Mouse (Mus musculus): ENCODE results near the gene Mrc2.

Gene Mrc2

DNA sequence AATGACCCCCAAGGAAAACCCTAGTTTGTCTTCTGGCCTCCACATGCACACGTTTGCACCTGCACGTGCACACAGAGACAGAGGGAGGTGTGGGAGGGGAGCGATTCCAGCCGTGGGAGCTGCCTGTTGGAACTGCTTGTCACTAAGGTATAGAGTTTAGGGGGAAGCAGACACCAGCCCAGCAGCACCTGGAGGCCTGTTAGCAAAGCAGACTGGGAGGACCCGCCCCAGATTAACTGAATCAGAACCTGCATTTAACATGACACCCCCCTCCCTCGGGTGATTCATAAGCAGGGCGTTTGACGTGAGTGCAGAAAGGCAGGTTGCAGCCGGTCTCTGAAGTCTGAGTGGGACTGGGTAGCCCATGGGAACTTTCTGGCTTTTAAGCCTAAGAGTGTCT is 37.5 kb downstream of the Mrc2 start:
- no peak for TF ChIP-seq GATA4 (IDR thresholded peaks at IDR 0.05; ENCODE audit: insufficient replicate concordance, low read length)

DNA sequence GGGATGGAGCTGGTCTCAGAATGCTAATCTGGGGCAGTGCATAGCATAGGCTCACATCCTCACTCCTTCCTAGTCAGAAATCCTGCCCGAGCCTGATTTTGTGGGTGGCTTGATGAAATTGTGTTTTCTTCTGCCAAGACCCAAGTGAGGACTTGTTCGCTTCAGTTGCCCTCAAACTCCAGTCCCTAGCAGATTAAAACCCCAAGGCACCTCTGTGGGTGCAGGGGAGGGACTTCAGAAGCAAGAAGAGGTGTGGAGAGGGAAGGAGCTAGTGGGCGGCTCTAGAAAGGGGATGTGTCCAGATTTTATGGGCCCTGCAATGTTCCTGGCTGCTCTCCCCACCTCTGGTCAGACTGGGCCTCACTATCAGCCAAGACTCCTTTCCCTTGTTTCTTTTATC is 38.7 kb downstream of the Mrc2 start:
- no peak for TF ChIP-seq GATA4 (IDR thresholded peaks at IDR 0.05; ENCODE audit: insufficient replicate concordance, low read length)

DNA sequence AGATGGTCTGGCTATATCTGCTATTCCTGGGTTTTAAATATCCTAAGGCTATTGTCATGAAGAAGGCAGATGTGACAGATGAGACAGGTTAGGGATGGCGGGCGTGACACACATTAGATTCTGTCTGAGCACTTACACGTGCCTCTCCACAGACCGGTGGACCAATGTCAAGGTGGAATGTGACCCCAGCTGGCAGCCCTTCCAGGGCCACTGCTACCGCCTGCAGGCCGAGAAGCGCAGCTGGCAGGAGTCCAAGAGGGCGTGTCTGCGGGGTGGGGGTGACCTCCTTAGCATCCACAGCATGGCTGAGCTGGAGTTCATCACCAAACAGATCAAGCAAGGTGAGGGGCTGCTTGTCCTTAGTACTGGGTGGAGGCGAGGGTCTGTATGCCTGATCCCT is 39.3 kb downstream of the Mrc2 start:
- no peak for TF ChIP-seq GATA4 (IDR thresholded peaks at IDR 0.05; ENCODE audit: insufficient replicate concordance, low read length)

DNA sequence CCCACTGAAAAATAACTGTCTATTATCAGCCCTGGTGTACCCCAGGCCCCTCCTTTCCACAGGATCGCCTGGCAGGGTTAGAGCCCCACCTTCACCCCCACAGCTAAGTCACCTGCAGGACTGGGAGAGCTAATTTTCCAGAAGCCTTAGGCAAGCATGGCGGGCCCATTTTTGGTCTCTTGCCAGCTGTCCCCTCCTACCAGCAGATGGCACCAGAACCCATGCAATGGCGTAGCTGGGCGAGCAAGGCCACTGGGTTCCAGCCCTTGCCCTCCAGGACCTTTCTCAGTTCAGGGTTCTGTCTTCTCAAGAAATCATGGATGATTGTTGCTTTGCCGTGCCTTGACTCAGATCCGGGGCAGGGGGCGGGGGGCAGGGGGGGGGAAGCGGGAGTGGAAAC is 40.0 kb downstream of the Mrc2 start:
- TF ChIP-seq GATA4 (IDR thresholded peaks at IDR 0.05; ENCODE audit: insufficient replicate concordance, low read length): no peak

DNA sequence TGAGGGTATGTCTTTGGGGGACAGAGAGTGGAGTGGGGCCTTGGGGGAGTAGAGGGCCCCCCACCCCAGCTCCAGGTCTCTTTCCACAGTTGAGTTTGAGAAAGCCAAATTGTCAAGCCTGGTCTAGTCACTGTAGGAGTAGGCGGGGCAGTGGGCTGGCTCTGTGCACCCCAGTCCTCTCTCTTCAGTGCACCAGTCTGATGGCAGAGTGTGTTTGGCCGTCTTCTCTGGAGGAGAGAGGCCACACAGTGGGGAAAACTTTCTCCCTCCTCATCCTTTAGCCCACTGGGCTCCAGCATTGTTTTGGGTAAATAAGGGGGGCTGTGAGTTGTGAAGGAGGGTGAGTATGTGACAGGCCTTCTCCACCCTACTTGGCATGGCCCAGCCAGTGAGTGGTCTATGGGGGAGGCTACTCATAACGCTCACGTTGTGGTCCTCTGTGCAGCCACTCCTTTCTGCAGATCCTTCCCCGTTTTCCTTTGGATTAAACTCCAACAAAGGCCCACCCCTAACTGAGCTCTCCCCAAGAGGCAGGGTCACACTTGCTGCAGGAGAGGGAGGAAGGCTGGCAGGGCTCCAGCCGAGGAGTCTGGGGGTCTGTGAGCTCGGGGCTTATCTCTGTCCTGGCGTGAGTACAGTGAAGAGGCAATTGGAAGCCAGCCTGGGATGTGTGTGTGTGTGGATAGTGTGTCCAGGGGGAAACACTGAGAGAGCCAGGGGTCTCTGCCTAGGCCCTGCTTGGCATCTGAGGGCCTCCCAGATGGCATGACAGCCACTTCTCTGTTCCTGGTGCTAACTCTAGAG is 41.6 kb downstream of the Mrc2 start:
- no peak for TF ChIP-seq GATA4 (IDR thresholded peaks at IDR 0.05; ENCODE audit: insufficient replicate concordance, low read length)

DNA sequence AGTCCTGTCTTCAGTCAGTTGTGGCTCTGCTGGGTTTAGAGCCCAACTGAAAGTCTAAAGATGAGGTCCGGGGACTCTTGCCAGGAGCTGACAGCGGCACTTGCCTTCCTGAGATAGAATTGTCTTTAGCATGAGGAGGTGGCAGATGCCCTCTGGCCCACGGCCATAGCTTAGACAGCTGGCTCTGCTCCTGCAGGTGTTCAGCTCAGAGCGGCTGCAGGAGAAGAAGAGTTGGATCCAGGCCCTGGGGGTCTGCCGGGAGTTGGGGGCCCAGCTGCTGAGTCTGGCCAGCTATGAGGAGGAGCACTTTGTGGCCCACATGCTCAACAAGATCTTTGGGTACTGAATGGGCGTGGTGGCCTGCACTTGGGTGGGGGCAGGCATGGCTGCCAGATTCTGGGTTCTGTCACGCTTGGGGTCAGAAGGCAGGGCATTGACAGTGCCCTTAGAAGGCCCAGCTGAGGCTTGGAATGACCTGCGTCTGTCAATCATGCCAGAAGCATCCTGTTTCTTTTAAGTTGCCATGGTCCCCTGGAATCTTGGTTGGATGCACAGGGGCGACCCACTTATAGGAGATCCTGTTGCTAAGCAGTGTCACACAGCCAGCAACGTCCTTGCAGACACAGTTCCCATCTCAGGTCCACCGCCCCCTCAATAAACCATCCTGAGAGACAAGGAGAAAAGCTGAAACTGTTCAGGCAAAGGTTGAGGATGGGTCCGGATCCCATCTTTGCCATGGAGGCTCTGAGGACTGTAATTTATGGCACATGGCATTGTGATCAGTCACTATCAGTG is 46.4 kb downstream of the Mrc2 start:
- TF ChIP-seq GATA4 (IDR thresholded peaks at IDR 0.05; ENCODE audit: insufficient replicate concordance, low read length): no peak

DNA sequence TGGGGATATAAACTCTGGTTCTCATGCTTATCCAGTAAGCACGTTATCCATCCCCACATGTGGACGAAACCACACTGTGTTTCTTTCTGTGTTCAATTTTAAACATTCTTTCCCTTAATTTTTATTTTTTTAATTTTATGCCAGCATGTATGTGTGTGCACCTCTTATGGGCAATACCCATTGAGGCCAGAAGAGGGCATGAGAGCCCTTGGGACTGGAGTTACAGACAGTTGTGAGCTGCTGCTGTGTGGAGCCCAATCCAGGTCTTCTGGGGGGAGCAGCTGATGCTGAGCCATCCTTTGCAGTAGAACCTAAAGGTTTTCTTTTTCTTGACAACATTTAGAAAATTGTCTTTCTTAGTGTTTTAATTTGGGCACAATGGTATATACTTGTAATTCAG is 52.8 kb downstream of the Mrc2 start:
- no peak for TF ChIP-seq GATA4 (IDR thresholded peaks at IDR 0.05; ENCODE audit: insufficient replicate concordance, low read length)

DNA sequence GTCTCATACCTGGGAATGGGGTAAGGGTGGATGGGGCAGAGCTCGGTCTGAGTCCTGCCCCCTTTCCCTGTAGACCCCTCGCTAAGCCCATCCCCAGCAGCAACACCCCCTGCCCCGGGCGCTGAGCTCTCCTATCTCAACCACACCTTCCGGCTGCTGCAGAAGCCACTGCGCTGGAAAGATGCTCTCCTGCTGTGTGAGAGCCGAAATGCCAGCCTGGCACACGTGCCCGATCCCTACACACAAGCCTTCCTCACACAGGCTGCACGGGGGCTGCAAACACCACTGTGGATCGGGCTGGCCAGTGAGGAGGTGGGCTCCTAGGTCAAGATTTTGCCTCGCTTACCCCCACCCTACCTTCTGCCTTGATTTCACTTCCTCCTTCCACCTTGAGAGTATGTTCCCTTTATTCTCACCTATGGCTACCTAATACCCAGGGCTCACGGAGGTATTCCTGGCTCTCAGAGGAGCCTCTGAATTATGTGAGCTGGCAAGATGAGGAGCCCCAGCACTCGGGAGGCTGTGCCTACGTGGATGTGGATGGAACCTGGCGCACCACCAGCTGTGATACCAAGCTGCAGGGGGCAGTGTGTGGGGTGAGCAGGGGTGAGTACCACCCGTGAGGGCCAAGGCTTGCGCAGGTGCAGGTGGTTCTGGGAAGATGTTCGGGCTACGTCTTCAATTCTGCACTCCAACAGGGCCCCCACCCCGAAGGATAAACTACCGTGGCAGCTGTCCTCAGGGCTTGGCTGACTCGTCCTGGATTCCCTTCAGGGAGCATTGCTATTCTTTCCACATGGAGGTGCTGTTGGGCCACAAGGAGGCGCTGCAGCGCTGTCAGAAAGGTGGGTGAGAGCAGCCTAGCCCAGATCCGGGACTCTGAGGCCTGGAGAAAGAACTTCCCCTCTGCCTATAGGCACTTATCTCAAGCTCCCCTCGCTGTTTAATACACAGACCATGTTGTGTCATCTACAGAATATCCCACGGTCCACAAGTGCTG is 55.0 kb downstream of the Mrc2 start:
- no peak for TF ChIP-seq GATA4 (IDR thresholded peaks at IDR 0.05; ENCODE audit: insufficient replicate concordance, low read length)

DNA sequence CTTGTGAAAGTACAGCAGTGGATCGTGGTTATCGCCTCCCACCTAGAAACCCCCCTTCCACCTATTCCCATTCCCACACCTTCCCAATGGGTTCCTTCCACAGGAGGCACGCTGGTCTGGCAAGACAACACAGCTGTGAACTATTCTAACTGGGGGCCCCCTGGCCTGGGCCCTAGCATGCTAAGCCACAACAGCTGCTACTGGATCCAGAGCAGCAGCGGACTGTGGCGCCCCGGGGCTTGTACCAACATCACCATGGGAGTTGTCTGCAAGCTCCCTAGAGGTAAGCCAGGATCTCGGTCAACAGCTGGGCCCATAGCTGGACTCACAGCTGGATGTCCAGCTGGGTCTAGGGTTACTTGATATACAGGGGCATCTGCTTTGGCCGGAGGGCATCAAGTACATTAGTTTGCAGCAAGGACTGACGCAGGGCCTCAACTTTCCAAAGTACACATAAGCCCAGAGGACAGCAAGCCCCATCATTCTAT is 56.1 kb downstream of the Mrc2 start:
- TF ChIP-seq GATA4 (IDR thresholded peaks at IDR 0.05; ENCODE audit: insufficient replicate concordance, low read length): no peak

DNA sequence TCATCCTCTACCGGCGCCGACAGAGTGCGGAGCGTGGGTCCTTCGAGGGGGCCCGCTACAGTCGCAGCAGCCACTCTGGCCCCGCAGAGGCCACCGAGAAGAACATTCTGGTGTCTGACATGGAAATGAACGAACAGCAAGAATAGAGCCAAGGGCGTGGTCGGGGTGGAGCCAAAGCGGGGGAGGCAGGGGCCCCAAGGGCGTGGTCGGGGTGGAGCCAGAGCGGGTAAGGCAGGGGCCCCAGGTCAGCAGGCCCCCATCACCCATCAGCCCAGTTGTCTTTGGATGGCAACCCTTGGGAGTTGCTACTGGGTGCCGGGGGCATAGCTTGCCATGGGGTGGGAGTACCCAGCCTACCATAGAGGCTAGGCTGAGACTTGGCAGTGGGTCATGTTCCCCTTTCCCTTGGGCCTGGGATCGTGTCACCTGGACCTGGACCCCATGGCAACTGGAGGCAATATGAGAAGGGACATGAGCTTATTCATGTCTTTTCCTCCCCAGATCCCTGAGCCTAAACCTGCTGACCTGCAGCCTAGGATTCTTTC is 57.4 kb downstream of the Mrc2 start:
- no peak for TF ChIP-seq GATA4 (IDR thresholded peaks at IDR 0.05; ENCODE audit: insufficient replicate concordance, low read length)

DNA sequence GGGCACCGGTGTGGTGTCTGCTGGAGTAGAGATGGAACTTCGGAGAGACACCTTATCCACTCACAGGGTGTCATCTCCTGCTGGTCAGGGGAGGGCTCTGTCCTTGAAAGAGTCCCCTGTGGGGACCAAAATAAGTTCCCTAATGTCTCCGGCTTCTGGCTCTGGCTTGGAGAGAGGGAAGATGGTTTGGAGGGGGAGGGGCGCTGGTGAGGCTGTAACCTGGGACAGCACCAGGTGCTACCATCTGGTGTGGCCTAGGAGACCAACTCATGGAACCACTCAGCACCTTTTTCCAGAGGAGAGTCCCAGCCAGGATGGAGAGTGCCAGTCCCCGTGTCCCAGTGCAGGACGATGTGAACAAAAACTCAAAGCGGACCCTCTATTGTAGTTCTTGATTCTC is 58.2 kb downstream of the Mrc2 start:
- no peak for TF ChIP-seq GATA4 (IDR thresholded peaks at IDR 0.05; ENCODE audit: insufficient replicate concordance, low read length)

DNA sequence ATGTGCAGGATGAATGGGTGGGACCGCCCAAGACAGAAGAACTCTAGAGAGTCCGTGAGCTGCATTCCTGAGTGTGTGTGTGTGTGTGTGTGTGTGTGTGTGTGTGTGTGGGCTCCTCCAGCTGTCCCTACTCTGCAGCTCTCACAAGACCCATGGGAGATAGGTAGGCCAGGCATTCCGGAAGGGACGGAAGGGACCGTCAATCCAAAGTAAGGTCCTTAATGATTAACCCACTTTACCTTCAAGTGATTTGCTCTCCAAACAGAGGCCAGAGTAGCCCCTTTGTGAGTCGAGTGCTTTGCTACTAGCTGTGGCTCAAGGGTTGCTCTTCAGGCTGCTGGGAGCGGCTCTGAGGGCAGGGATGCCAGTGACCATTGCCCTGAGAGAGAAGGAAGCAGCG is 59.7 kb downstream of the Mrc2 start:
- no peak for TF ChIP-seq GATA4 (IDR thresholded peaks at IDR 0.05; ENCODE audit: insufficient replicate concordance, low read length)

DNA sequence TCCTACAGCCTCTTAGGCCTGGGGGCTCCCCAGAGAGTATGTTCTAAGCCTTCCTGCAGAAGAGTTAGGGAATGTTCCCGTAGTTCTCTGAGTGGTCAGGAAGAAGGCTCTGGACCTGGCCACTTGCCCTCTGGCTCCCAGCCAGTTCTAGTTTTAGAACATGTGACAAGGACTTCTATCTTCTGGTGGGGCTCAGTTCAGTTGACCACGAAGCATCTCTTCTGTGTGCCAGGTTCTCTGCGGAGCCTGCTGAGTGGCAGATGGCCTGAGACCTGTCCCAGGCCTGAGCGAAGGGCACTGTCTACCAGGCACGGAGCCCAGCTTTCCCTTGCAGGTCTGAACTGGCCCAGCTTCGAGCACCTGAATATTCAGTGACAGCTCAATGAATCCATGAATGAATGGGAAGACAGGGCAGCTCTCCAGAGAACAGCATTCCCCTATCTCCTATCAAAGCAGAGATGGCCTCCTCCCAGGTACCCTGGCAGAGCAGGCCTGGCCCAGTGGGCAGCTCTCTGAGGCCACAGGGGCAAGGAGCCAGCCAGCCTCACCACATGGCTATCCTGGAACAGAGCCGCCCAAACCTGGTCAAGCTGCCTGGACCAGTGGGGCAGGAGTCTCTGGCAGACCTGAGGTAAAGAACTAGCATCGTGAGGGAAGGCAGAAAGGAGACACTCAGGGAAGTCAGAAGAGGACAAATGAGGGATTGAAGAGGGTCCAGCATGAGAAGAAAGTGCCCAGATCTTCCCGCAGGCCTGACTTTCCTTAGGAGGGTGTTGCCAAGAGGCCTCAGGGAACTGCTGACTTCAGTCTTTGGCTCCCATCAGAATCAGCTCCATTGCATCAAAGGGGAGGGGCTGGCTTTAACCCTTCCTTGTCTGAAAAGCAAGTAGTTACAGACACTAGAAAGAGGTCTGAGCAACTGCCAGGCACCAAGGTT is 60.8 kb downstream of the Mrc2 start:
- TF ChIP-seq GATA4 (IDR thresholded peaks at IDR 0.05; ENCODE audit: insufficient replicate concordance, low read length): no peak

DNA sequence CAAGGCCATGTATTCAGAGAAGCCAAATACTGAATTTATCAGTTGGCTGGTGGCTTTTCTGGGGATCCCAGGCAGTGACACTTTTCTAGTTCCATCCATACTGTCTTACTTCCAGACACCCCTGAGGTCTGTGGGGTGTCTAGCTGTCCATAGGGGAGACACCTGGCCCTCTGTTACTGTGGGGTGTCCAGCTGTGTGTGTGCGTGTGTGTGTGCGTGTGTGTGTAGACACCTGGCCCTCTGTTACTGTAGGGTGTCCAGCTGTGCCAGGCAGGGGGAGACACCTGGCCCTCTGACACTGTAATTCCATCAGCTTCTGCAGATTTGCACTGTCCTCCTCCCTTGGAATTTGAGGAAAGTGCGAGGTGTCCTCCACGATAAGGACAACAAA is 61.4 kb downstream of the Mrc2 start:
- TF ChIP-seq GATA4 (IDR thresholded peaks at IDR 0.05; ENCODE audit: insufficient replicate concordance, low read length): no peak

All from liver, adult (tissue).